10 mouse cellular contexts compared by ENCODE assay signal in the genomic region with DNA sequence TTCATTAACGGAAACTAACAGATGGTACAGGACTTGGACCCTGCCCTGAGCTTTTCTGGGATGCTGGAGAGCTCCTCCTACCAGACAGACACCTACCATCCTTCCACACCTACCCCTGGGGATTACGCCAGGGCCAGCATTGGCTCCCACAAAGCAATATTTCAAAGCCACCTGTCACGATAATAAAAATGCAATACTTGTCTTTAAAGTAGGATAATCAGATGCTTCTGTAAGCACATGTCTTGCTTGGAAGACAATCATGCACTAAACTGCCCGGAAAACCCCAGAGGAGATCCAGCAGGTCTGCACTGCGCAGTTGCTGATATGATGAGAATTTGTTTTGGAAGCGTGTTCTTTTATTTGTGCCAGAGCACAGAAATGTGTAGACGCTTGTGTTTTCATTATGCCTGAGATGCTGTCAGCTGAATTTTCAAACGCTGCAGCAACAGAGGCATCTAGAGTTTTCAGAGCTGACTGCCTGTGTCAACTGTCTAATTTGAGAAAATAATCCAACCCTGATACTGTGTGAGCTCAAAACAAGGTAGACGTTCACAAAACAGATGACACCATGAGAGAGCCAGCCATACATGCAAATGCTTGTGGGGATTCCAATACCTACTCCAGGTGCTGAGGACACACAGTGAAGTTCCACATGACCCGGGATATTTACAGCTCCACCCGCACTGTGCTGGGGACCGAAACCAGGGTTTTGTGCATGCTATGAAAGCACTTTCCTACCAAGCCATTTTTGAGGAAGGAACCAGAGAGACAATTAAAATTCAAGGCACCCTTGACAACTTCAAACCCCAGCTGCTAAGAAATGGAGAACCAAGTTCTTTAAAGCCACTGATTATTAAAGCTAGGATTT. TPM values are rescaled to one million over a fixed set of nuclear protein-coding genes. Genes with fewer than 3 reads are reported as not detected.
A peak's percentile ranks its signal among the peaks of the same experiment; 100 is the strongest.
DNase-seq lines count a peak whose midpoint lies in the region; ATAC-seq lines count a peak whose summit lies in the region.
"Had no signal": no experiment of that assay in that cellular context is flagged by ENCODE, and none has a peak within 500 bp of the region (broad histone marks: within the 10 kb centered on the region; RNA-seq: fewer than 3 reads in every experiment).

No protein-coding gene starts in this region.

- WGBS in midbrain, embryonic 13.5 days, result 84% methylated on average over 12 of the region's 12 CpGs
- WGBS in midbrain, embryonic 10.5 days, result 90% methylated on average over 12 of the region's 12 CpGs
- WGBS in hindbrain, embryonic 16.5 days, result 66% methylated on average over 12 of the region's 12 CpGs
- 72% methylated on average over 12 of the region's 12 CpGs for WGBS in midbrain, embryonic 16.5 days
- WGBS in neural tube, embryonic 15.5 days, result 66% methylated on average over 12 of the region's 12 CpGs

- H3K9ac ChIP-seq in midbrain, embryonic 13.5 days (replicated peaks), result 0 out of 2 replicates have a peak overlapping the region, but pooled peaks have one; percentile 28
- no peak overlapping the region for H3K9ac ChIP-seq in hindbrain, embryonic 16.5 days (ENCODE audit: low read depth, low read length)
- no peak overlapping the region for H3K9ac ChIP-seq in midbrain, embryonic 16.5 days (ENCODE audit: low read depth, low read length)
- no peak overlapping the region for H3K9ac ChIP-seq in neural tube, embryonic 15.5 days (replicated peaks)
- H3K9ac ChIP-seq: lung, embryonic 14.5 days had no signal

- peak; percentile 34 for DNase-seq in gastrocnemius, postnatal 25 days
- DNase-seq in gastrocnemius, adult 8-10 months (ENCODE audit: low spot score in 2 of 2), result no peak
- no peak for DNase-seq in midbrain, embryonic 10.5 days (ENCODE audit: low spot score)
- DNase-seq in liver, result no peak
- DNase-seq: lung, embryonic 14.5 days had no signal

- peak; percentile 51; the same call in 1 of the 2 replicates for ATAC-seq in midbrain, embryonic 13.5 days
- ATAC-seq in hindbrain, embryonic 16.5 days, result peak; percentile 80
- peak; percentile 61 for ATAC-seq in midbrain, embryonic 16.5 days
- ATAC-seq in neural tube, embryonic 15.5 days (ENCODE audit: low FRiP score), result no peak

- H3K36me3 ChIP-seq in midbrain, embryonic 13.5 days, result no peaks in the 10 kb centered on the region
- no peaks in the 10 kb centered on the region for H3K36me3 ChIP-seq in midbrain, embryonic 10.5 days
- H3K36me3 ChIP-seq in hindbrain, embryonic 16.5 days (ENCODE audit: control insufficient read depth, insufficient read depth, low read length), result no peaks in the 10 kb centered on the region
- no peaks in the 10 kb centered on the region for H3K36me3 ChIP-seq in midbrain, embryonic 16.5 days (ENCODE audit: control insufficient read depth, insufficient read depth, low read length)
- H3K36me3 ChIP-seq in neural tube, embryonic 15.5 days, result no peaks in the 10 kb centered on the region
- H3K36me3 ChIP-seq: embryonic facial prominence, embryonic 10.5 days had no signal

- no peak overlapping the region for H3K4me2 ChIP-seq in midbrain, embryonic 13.5 days (replicated peaks)
- no peak overlapping the region for H3K4me2 ChIP-seq in hindbrain, embryonic 16.5 days (ENCODE audit: low read length)
- H3K4me2 ChIP-seq in midbrain, embryonic 16.5 days (ENCODE audit: low read length), result no peak overlapping the region
- no peak overlapping the region for H3K4me2 ChIP-seq in neural tube, embryonic 15.5 days
- H3K4me2 ChIP-seq: lung, embryonic 14.5 days had no signal

- no peaks in the 10 kb centered on the region for H3K4me1 ChIP-seq in midbrain, embryonic 13.5 days (replicated peaks)
- H3K4me1 ChIP-seq in midbrain, embryonic 10.5 days, result peaks cover 8% of the 10 kb centered on the region; the same call in 1 of the 2 replicates
- no peaks in the 10 kb centered on the region for H3K4me1 ChIP-seq in hindbrain, embryonic 16.5 days (ENCODE audit: control insufficient read depth, insufficient read depth, low read depth, low read length)
- H3K4me1 ChIP-seq in midbrain, embryonic 16.5 days (ENCODE audit: control insufficient read depth, insufficient read depth, low read length), result no peaks in the 10 kb centered on the region
- H3K4me1 ChIP-seq in neural tube, embryonic 15.5 days, result 0 out of 2 replicates have a peak, but pooled peaks cover 3% of the 10 kb centered on the region

- H3K4me3 ChIP-seq in midbrain, embryonic 13.5 days (replicated peaks), result no peak overlapping the region
- H3K4me3 ChIP-seq in midbrain, embryonic 10.5 days, result no peak overlapping the region
- H3K4me3 ChIP-seq in hindbrain, embryonic 16.5 days (ENCODE audit: low read length), result no peak overlapping the region
- H3K4me3 ChIP-seq in midbrain, embryonic 16.5 days (ENCODE audit: low read depth, low read length), result no peak overlapping the region
- no peak overlapping the region for H3K4me3 ChIP-seq in neural tube, embryonic 15.5 days (replicated peaks)
- H3K4me3 ChIP-seq: embryonic facial prominence, embryonic 10.5 days had no signal

- H3K27ac ChIP-seq in midbrain, embryonic 13.5 days, result no peak overlapping the region
- no peak overlapping the region for H3K27ac ChIP-seq in midbrain, embryonic 10.5 days (replicated peaks)
- no peak overlapping the region for H3K27ac ChIP-seq in hindbrain, embryonic 16.5 days (ENCODE audit: low read depth, low read length)
- peak overlapping the region; percentile 43; the same call in 1 of the 2 replicates for H3K27ac ChIP-seq in midbrain, embryonic 16.5 days (ENCODE audit: low read length)
- H3K27ac ChIP-seq in neural tube, embryonic 15.5 days (replicated peaks), result no peak overlapping the region
- H3K27ac ChIP-seq: embryonic facial prominence, embryonic 10.5 days had no signal

- H3K9me3 ChIP-seq in midbrain, embryonic 13.5 days, result no peaks in the 10 kb centered on the region
- H3K9me3 ChIP-seq in midbrain, embryonic 10.5 days (replicated peaks), result no peaks in the 10 kb centered on the region
- no peaks in the 10 kb centered on the region for H3K9me3 ChIP-seq in hindbrain, embryonic 16.5 days (ENCODE audit: control insufficient read depth, low read length)
- no peaks in the 10 kb centered on the region for H3K9me3 ChIP-seq in midbrain, embryonic 16.5 days (replicated peaks; ENCODE audit: control insufficient read depth, low read length, poor library complexity, severe bottlenecking)
- no peaks in the 10 kb centered on the region for H3K9me3 ChIP-seq in neural tube, embryonic 15.5 days (replicated peaks)
- H3K9me3 ChIP-seq: embryonic facial prominence, embryonic 10.5 days had no signal

- H3K27me3 ChIP-seq in midbrain, embryonic 13.5 days, result no peaks in the 10 kb centered on the region
- no peaks in the 10 kb centered on the region for H3K27me3 ChIP-seq in midbrain, embryonic 10.5 days (ENCODE audit: low read depth, poor library complexity, severe bottlenecking)
- H3K27me3 ChIP-seq in hindbrain, embryonic 16.5 days (replicated peaks; ENCODE audit: control insufficient read depth, insufficient read depth, low read length), result no peaks in the 10 kb centered on the region
- H3K27me3 ChIP-seq in midbrain, embryonic 16.5 days (ENCODE audit: control insufficient read depth, insufficient read depth, low read depth, low read length), result no peaks in the 10 kb centered on the region
- H3K27me3 ChIP-seq in neural tube, embryonic 15.5 days (replicated peaks), result no peaks in the 10 kb centered on the region

RNA-seq across cellular contexts. Expression of gene Bfsp1, which starts 11.4 kb away (rescaled TPM):
- under 1 TPM; 0.26 to 0.46 TPM for total RNA-seq in gastrocnemius, postnatal 25 days (2021)
- total RNA-seq in gastrocnemius, adult 8-10 months (2022), result under 1 TPM in 2 of 4 experiments, not detected in 2; 0.19 to 0.22 TPM
- polyA plus RNA-seq in midbrain, embryonic 13.5 days (2015; fragmentation: Nextera tagmentation; extraction: Ambion mirVana), result 1.1 TPM in 2 replicates
- 1.7 and 2.2 TPM in 2 replicates for polyA plus RNA-seq in midbrain, embryonic 10.5 days (2016; fragmentation: Nextera tagmentation; extraction: Ambion mirVana)
- polyA plus RNA-seq in hindbrain, embryonic 16.5 days (2015; fragmentation: Nextera tagmentation; extraction: Ambion mirVana), result 0.85 and 2.0 TPM in 2 replicates
- polyA plus RNA-seq in midbrain, embryonic 16.5 days (2015; fragmentation: Nextera tagmentation; extraction: Ambion mirVana), result 1.7 and 2.0 TPM in 2 replicates
- 1.4 and 1.9 TPM in 2 replicates for polyA plus RNA-seq in neural tube, embryonic 15.5 days (2015; fragmentation: Nextera tagmentation; extraction: Ambion mirVana)
